Mouse (Mus musculus): ENCODE measurements around the gene Fv1. TPM values are rescaled to one million over a fixed set of nuclear protein-coding genes. Genes with fewer than 3 reads are reported as not detected.

Fv1 gene
- polyA plus RNA-seq, 1 experiment from 2014 or later = 2.6 TPM

DNA sequence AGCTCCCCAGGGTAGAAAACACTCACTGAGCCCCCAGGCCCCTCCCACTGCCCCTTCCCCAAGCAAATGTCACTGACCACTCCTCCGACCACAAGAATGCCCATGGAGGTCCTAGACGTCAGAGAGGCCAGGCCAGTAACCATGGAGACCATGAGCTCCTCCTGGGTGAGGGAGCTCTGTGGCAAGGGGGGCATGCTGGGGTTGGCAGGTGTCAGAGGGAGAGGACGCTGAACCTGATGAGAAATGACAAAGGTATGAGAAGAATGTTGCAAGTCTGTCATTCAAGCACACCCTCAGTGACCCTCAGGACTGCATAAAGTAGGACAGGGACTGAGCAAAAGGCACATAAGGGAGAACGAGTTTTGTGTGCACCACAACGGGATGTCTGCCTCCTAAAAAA lies 11.1 kb downstream of the Fv1 start:
- H3K36me3 ChIP-seq (ENCODE audit: control insufficient read depth, insufficient read depth, low read length) = peaks cover 41% of the 10 kb centered on the region
- WGBS = 50% methylated on average over 5 of the region's 5 CpGs
- no peak overlapping the region for H3K4me2 ChIP-seq (replicated peaks; ENCODE audit: low read depth)
- H3K27me3 ChIP-seq (ENCODE audit: control insufficient read depth, insufficient read depth, low read length) = no peaks in the 10 kb centered on the region
- TF ChIP-seq CTCF (IDR thresholded peaks at IDR 0.05; ENCODE audit: low read depth) = no peak
- no peak for TF ChIP-seq EP300 (optimal IDR thresholded peaks at IDR 0.05)
- no peaks in the 10 kb centered on the region for H3K4me1 ChIP-seq (replicated peaks; ENCODE audit: control insufficient read depth, insufficient read depth)
- ATAC-seq (ENCODE audit: low FRiP score, low TSS enrichment) (no peak), DNase-seq (ENCODE audit: low spot score) (no peak)
- no peak overlapping the region for H3K27ac ChIP-seq (replicated peaks)
- no peaks in the 10 kb centered on the region for H3K9me3 ChIP-seq (ENCODE audit: control insufficient read depth, low read length)
- H3K4me3 ChIP-seq (ENCODE audit: low read depth, low read length) = no peak overlapping the region
- no peak overlapping the region for H3K9ac ChIP-seq (ENCODE audit: low read length)

- ATAC-seq (ENCODE audit: low FRiP score, low TSS enrichment) = no peak
- WGBS = 95% methylated on average over 7 of the region's 7 CpGs
- no peaks in the 10 kb centered on the region for H3K27me3 ChIP-seq (ENCODE audit: control insufficient read depth, insufficient read depth, low read length)
- no peak for DNase-seq (ENCODE audit: low spot score)
- no peak for TF ChIP-seq CTCF (IDR thresholded peaks at IDR 0.05; ENCODE audit: low read depth)
- no peak for TF ChIP-seq EP300 (optimal IDR thresholded peaks at IDR 0.05)
- H3K9ac ChIP-seq (ENCODE audit: low read length) = no peak overlapping the region
- H3K36me3 ChIP-seq (ENCODE audit: control insufficient read depth, insufficient read depth, low read length) = peaks cover 35% of the 10 kb centered on the region
- no peak overlapping the region for H3K27ac ChIP-seq (replicated peaks)
- no peak overlapping the region for H3K4me3 ChIP-seq (ENCODE audit: low read depth, low read length)
- H3K9me3 ChIP-seq (ENCODE audit: control insufficient read depth, low read length) = no peaks in the 10 kb centered on the region
- H3K4me1 ChIP-seq (replicated peaks; ENCODE audit: control insufficient read depth, insufficient read depth) = no peaks in the 10 kb centered on the region
- H3K4me2 ChIP-seq (replicated peaks; ENCODE audit: low read depth) = no peak overlapping the region
Measured at GRCm38 (mm10) chr4:147881792-147882191, 13.0 kb downstream of the Fv1 start.

DNA sequence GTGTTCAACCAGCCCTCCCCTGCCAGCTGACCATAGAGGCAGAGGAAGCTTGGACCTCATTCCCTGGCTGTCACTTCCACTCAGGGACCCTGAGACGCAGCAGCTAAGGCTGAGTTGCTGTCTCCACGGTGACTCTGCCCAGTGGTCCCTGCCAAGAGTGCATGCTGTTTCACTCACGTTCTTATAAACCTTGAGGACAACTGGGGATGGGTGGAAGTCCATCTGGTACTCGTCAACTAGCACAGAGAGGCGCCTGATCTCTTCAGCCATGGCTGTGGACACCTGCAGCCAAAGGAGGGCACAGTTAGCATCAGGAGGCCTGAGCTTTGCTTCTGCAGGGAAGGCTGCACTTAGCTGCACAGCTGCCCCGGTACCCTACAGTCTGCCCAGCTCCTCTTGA lies 14.3 kb downstream of the Fv1 start:
- TF ChIP-seq CTCF (IDR thresholded peaks at IDR 0.05; ENCODE audit: low read depth) (no peak), EP300 (optimal IDR thresholded peaks at IDR 0.05) (no peak)
- Histone ChIP-seq H3K27me3 (ENCODE audit: control insufficient read depth, insufficient read depth, low read length) (no peaks in the 10 kb centered on the region), H3K27ac (replicated peaks) (no peak overlapping the region), H3K9me3 (ENCODE audit: control insufficient read depth, low read length) (no peaks in the 10 kb centered on the region), H3K9ac (ENCODE audit: low read length) (no peak overlapping the region), H3K4me3 (ENCODE audit: low read depth, low read length) (no peak overlapping the region), H3K4me2 (replicated peaks; ENCODE audit: low read depth) (no peak overlapping the region), H3K4me1 (replicated peaks; ENCODE audit: control insufficient read depth, insufficient read depth) (no peaks in the 10 kb centered on the region), H3K36me3 (ENCODE audit: control insufficient read depth, insufficient read depth, low read length) (peaks cover 41% of the 10 kb centered on the region)
- ATAC-seq (ENCODE audit: low FRiP score, low TSS enrichment) (no peak), DNase-seq (ENCODE audit: low spot score) (no peak)
- 73% methylated on average over 6 of the region's 6 CpGs for WGBS

DNA sequence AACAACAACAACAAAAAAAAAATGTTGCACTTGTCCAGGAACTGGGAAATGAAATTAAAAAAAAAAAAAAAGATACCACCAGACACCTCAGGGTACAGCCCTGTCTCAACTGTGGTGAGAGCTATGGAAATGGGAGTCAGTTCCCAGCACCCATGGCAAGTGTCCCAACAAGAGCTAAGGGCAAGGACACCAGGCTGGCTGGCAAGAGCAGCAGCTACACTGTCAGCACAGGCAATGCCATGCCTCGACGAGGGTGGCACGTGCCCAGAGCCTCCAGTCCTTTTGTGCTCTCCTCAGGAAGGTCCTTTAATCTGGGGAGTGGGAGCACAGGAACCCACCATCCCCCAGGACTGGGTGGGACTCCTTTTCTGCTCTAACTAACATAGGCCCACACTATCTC lies 15.4 kb downstream of the Fv1 start:
- H3K4me3 ChIP-seq (ENCODE audit: low read depth, low read length) = no peak overlapping the region
- no peak overlapping the region for H3K9ac ChIP-seq (ENCODE audit: low read length)
- TF ChIP-seq EP300 (optimal IDR thresholded peaks at IDR 0.05) (no peak), CTCF (IDR thresholded peaks at IDR 0.05; ENCODE audit: low read depth) (no peak)
- ATAC-seq (ENCODE audit: low FRiP score, low TSS enrichment) (no peak), DNase-seq (ENCODE audit: low spot score) (no peak)
- H3K9me3 ChIP-seq (ENCODE audit: control insufficient read depth, low read length) = no peaks in the 10 kb centered on the region
- no peaks in the 10 kb centered on the region for H3K4me1 ChIP-seq (replicated peaks; ENCODE audit: control insufficient read depth, insufficient read depth)
- H3K27me3 ChIP-seq (ENCODE audit: control insufficient read depth, insufficient read depth, low read length) = no peaks in the 10 kb centered on the region
- H3K27ac ChIP-seq (replicated peaks) = no peak overlapping the region
- WGBS = 87% methylated on average over 3 of the region's 3 CpGs
- H3K36me3 ChIP-seq (ENCODE audit: control insufficient read depth, insufficient read depth, low read length) = peaks cover 33% of the 10 kb centered on the region
- H3K4me2 ChIP-seq (replicated peaks; ENCODE audit: low read depth) = no peak overlapping the region

GRCm38 (mm10) chr4:147886158-147886557 lies 17.4 kb downstream of the Fv1 start:
- Histone ChIP-seq H3K4me1 (replicated peaks; ENCODE audit: control insufficient read depth, insufficient read depth) (no peaks in the 10 kb centered on the region), H3K9me3 (ENCODE audit: control insufficient read depth, low read length) (no peaks in the 10 kb centered on the region), H3K4me2 (replicated peaks; ENCODE audit: low read depth) (no peak overlapping the region), H3K27ac (replicated peaks) (no peak overlapping the region), H3K27me3 (ENCODE audit: control insufficient read depth, insufficient read depth, low read length) (no peaks in the 10 kb centered on the region), H3K36me3 (ENCODE audit: control insufficient read depth, insufficient read depth, low read length) (peaks cover 33% of the 10 kb centered on the region), H3K4me3 (ENCODE audit: low read depth, low read length) (no peak overlapping the region), H3K9ac (ENCODE audit: low read length) (no peak overlapping the region)
- WGBS = 93% methylated on average over 12 of the region's 12 CpGs
- TF ChIP-seq CTCF (IDR thresholded peaks at IDR 0.05; ENCODE audit: low read depth) (no peak), EP300 (optimal IDR thresholded peaks at IDR 0.05) (no peak)
- no peak for DNase-seq (ENCODE audit: low spot score)
- ATAC-seq (ENCODE audit: low FRiP score, low TSS enrichment) = no peak

- H3K4me1 ChIP-seq (replicated peaks; ENCODE audit: control insufficient read depth, insufficient read depth) = no peaks in the 10 kb centered on the region
- peaks cover 27% of the 10 kb centered on the region for H3K36me3 ChIP-seq (ENCODE audit: control insufficient read depth, insufficient read depth, low read length)
- 93% methylated on average over 7 of the region's 7 CpGs for WGBS
- H3K4me2 ChIP-seq (replicated peaks; ENCODE audit: low read depth) = no peak overlapping the region
- DNase-seq (ENCODE audit: low spot score) (no peak), ATAC-seq (ENCODE audit: low FRiP score, low TSS enrichment) (no peak)
- H3K9ac ChIP-seq (ENCODE audit: low read length) = no peak overlapping the region
- no peaks in the 10 kb centered on the region for H3K27me3 ChIP-seq (ENCODE audit: control insufficient read depth, insufficient read depth, low read length)
- H3K27ac ChIP-seq (replicated peaks) = no peak overlapping the region
- no peaks in the 10 kb centered on the region for H3K9me3 ChIP-seq (ENCODE audit: control insufficient read depth, low read length)
- no peak overlapping the region for H3K4me3 ChIP-seq (ENCODE audit: low read depth, low read length)
- TF ChIP-seq CTCF (IDR thresholded peaks at IDR 0.05; ENCODE audit: low read depth) (no peak), EP300 (optimal IDR thresholded peaks at IDR 0.05) (no peak)
Measured at GRCm38 (mm10) chr4:147887277-147887676, 18.5 kb downstream of the Fv1 start.

All from stomach, postnatal 0 days (tissue).